Mouse (Mus musculus) forebrain, embryonic 12.5 days (tissue): ENCODE results near the gene Ms4a8a. TPM values are rescaled to one million over a fixed set of nuclear protein-coding genes. Genes with fewer than 3 reads are reported as not detected.

ENCODE experiments used
- ATAC-seq: fragments of 200-750 bp; cut with Nextera tagmentation; 2 replicates; pipeline ENCODE4 v1.8.0; 2017; ENCODE audit warnings: moderate TSS enrichment; ENCODE audit not compliant: low FRiP score
- H3K27ac ChIP-seq: fragments of 300-500 bp; sonication (generic); 2 replicates; pipeline ENCODE4 v1.5.1; 2016; ENCODE audit warnings: mild to moderate bottlenecking
- H3K27me3 ChIP-seq: fragments of 300-500 bp; sonication (generic); 2 replicates; pipeline ENCODE4 v1.6.1; 2016; ENCODE audit warnings: mild to moderate bottlenecking
- H3K36me3 ChIP-seq: fragments of 300-500 bp; sonication (generic); replicated peaks from 2 replicates; pipeline ENCODE4 v1.6.1; 2016; ENCODE audit warnings: mild to moderate bottlenecking
- H3K4me1 ChIP-seq: fragments of 300-500 bp; sonication (generic); 2 replicates; pipeline ENCODE4 v1.6.1; 2016
- H3K4me2 ChIP-seq: fragments of 300-500 bp; sonication (generic); 2 replicates; pipeline ENCODE4 v1.6.1; 2016; ENCODE audit warnings: mild to moderate bottlenecking, moderate library complexity
- H3K4me3 ChIP-seq: fragments of 300-500 bp; sonication (generic); replicated peaks from 2 replicates; pipeline ENCODE4 v1.5.1; 2016; ENCODE audit warnings: mild to moderate bottlenecking
- H3K9ac ChIP-seq: fragments of 300-500 bp; sonication (generic); 2 replicates; pipeline ENCODE4 v1.6.1; 2016; ENCODE audit warnings: mild to moderate bottlenecking
- H3K9me3 ChIP-seq: fragments of 300-500 bp; sonication (generic); 2 replicates; pipeline ENCODE4 v1.6.1; 2016
- WGBS: fragments of 180-500 bp; shearing (Covaris S2); methylation state at CpG from one replicate; pipeline ENCODE4 v1.1.7; 2016; 5-methylcytosine and 5-hydroxymethylcytosine counted together
- polyA plus RNA-seq: library from polyadenylated mRNA; unstranded; fragments of >200 nt; fragmentation: Nextera tagmentation; extraction: Ambion mirVana; gene quantifications from 2 replicates; pipeline ENCODE4 v1.2.1, GENCODE M21; 2016

Ms4a8a gene
- polyA plus RNA-seq, 1 experiment from 2014 or later = not detected

DNA sequence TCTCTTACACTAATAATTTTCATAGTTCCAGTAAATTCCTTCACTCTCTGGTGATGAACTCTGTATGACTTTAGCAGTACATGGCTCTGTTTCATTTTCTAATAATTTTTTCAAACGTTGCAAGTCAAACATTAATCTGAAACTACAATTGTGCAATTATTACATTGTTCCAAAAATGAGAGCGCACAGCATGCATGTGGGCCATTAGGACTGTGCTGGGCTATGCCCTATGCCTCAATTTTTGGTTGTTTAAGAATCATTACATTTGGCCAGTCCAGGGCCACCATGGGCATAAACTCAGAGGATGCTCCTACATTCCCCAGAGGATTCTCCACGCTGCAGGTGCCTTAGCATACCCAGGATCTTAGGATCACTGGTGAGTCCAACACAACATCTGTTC, 27.6 kb downstream of the Ms4a8a start:
- no peaks in the 10 kb centered on the region for H3K36me3 ChIP-seq
- H3K4me3 ChIP-seq = no peak overlapping the region
- no peak for ATAC-seq
- no peak overlapping the region for H3K4me2 ChIP-seq
- H3K9ac ChIP-seq = no peak overlapping the region
- no peak overlapping the region for H3K27ac ChIP-seq
- WGBS = 66% methylated on average over 3 of the region's 3 CpGs
- H3K27me3 ChIP-seq = no peaks in the 10 kb centered on the region
- no peaks in the 10 kb centered on the region for H3K9me3 ChIP-seq
- no peaks in the 10 kb centered on the region for H3K4me1 ChIP-seq

- ATAC-seq = no peak
- Histone ChIP-seq H3K36me3 (no peaks in the 10 kb centered on the region), H3K4me3 (no peak overlapping the region), H3K4me2 (no peak overlapping the region), H3K27me3 (no peaks in the 10 kb centered on the region), H3K4me1 (no peaks in the 10 kb centered on the region), H3K9me3 (no peaks in the 10 kb centered on the region), H3K9ac (no peak overlapping the region), H3K27ac (no peak overlapping the region)
- 75% methylated on average over 5 of the region's 5 CpGs for WGBS
These were observed 28.0 kb downstream of the Ms4a8a start for GRCm38 (mm10) chr19:11052877-11053276.

- H3K4me1 ChIP-seq = no peaks in the 10 kb centered on the region
- H3K9ac ChIP-seq = no peak overlapping the region
- no peak overlapping the region for H3K27ac ChIP-seq
- H3K27me3 ChIP-seq = peaks cover 6% of the 10 kb centered on the region
- 88% methylated on average over 2 of the region's 2 CpGs for WGBS
- no peak overlapping the region for H3K4me2 ChIP-seq
- H3K36me3 ChIP-seq = no peaks in the 10 kb centered on the region
- no peak overlapping the region for H3K4me3 ChIP-seq
- no peak for ATAC-seq
- H3K9me3 ChIP-seq = no peaks in the 10 kb centered on the region
These were observed 30.6 kb downstream of the Ms4a8a start for GRCm38 (mm10) chr19:11050286-11050685.

GRCm38 (mm10) chr19:11049426-11049825, 31.5 kb downstream of the Ms4a8a start:
- H3K9me3 ChIP-seq = no peaks in the 10 kb centered on the region
- peaks cover 6% of the 10 kb centered on the region for H3K27me3 ChIP-seq
- no peak overlapping the region for H3K4me3 ChIP-seq
- no peak for ATAC-seq
- no peak overlapping the region for H3K9ac ChIP-seq
- H3K27ac ChIP-seq = no peak overlapping the region
- no peaks in the 10 kb centered on the region for H3K36me3 ChIP-seq
- H3K4me2 ChIP-seq = no peak overlapping the region
- H3K4me1 ChIP-seq = no peaks in the 10 kb centered on the region

DNA sequence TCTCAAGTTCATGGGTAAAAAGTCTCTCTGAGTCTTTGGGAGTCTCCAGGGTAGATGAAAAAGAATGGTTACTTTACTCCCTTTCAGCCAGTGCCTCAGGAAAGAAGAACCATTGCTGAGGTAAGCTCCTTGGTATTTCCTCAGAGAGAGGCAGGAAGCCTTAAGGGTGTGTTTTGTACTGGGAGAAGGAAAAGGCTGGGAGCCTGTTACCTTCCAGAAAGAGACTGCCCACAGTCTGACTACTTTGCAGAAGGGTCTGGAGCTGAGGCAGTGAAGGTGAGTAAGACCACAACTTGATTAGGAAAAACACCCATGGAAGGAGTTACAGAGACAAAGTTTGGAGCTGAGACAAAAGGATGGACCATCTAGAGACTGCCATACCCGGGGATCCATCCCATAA, 32.4 kb downstream of the Ms4a8a start:
- ATAC-seq = no peak
- H3K36me3 ChIP-seq = no peaks in the 10 kb centered on the region
- H3K27me3 ChIP-seq = peaks cover 6% of the 10 kb centered on the region
- WGBS = 60% methylated on average over 1 of the region's 1 CpGs
- no peaks in the 10 kb centered on the region for H3K4me1 ChIP-seq
- H3K27ac ChIP-seq = no peak overlapping the region
- no peak overlapping the region for H3K4me3 ChIP-seq
- no peak overlapping the region for H3K9ac ChIP-seq
- H3K4me2 ChIP-seq = no peak overlapping the region
- H3K9me3 ChIP-seq = no peaks in the 10 kb centered on the region

DNA sequence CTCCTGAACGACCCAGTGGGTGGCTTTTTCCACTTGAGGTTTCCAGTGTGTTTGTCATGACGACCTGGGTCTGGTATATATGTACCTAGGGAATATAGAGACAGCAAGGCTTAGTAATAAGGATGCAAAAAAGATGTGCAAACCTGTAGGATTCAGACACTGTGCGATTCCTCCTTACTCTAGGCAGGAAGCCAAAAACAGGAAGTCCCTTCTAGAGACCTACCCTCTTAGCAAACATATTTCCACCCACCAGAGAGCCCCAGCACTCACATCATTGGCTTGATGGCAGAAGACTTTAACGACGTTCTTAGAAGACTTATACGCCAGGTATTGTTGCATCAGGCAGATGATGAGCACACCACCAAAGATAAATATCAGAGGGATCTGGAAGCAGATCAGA, 32.9 kb downstream of the Ms4a8a start:
- ATAC-seq = no peak
- H3K27me3 ChIP-seq = peaks cover 6% of the 10 kb centered on the region
- H3K9me3 ChIP-seq = no peaks in the 10 kb centered on the region
- no peak overlapping the region for H3K9ac ChIP-seq
- H3K4me2 ChIP-seq = no peak overlapping the region
- 78% methylated on average over 6 of the region's 6 CpGs for WGBS
- no peaks in the 10 kb centered on the region for H3K4me1 ChIP-seq
- H3K4me3 ChIP-seq = no peak overlapping the region
- no peaks in the 10 kb centered on the region for H3K36me3 ChIP-seq
- H3K27ac ChIP-seq = no peak overlapping the region

DNA sequence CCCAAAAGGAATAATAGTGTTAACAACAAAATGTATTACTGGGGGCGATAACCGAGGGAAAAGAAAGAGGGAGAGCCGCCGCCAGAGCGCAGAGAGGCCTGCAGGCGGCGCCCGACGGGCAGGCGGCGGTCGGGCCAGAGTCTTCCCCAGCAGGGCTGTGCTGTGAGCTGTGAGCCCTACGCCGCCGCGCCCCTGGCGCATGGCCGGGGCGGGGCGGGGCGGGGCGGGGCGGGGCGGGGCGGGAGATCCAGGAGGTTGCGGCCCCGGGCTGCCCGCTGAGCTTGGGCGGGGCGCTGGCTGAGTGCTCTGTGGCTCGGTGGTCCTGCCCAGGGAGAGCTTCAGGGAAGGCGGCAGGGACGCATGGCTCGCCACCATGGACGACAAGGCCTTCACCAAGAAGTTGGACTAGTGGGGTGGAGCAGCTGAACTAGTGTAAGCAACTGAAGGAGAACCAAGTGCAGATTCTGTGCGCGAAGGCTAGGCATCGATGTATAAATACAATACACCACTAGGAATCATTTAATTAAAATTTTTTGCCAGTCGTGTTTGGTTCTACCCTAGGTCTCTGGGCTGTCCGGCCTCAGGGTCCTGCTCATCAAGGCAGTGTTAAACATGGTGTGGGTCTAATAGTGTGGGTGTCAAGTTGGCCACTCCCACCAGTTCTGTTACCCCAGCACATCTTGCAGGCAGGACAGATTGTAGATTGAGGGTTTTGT, 35.7 kb downstream of the Ms4a8a start:
- Histone ChIP-seq H3K9me3 (no peaks in the 10 kb centered on the region), H3K4me1 (no peaks in the 10 kb centered on the region), H3K4me2 (peak overlapping the region; percentile 63), H3K27me3 (peaks cover 6% of the 10 kb centered on the region), H3K36me3 (no peaks in the 10 kb centered on the region), H3K9ac (peak overlapping the region; percentile 38), H3K4me3 (peak overlapping the region; percentile 38), H3K27ac (no peak overlapping the region)
- ATAC-seq = peak; percentile 99
- 8% methylated on average over 29 of the region's 40 CpGs for WGBS

DNA sequence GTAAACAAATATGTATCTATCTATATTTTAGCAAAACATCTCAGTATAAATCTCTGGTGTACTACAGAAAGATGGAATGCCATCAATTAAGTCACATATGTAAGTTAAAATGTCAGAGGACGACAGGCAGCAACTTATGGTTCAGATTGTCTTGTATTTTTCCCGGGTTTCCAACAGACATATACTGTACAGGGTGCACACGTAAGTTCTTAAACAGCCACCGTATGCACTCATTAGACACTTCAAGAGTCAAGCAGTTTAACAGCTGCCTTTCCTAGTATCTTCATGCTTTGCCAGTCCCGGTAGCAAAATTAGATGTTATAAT, 36.3 kb downstream of the Ms4a8a start:
- peak overlapping the region; percentile 38 for H3K4me3 ChIP-seq
- peak overlapping the region; percentile 38 for H3K9ac ChIP-seq
- H3K36me3 ChIP-seq = no peaks in the 10 kb centered on the region
- H3K9me3 ChIP-seq = no peaks in the 10 kb centered on the region
- H3K27ac ChIP-seq = no peak overlapping the region
- H3K4me2 ChIP-seq = peak overlapping the region; percentile 63
- WGBS = 30% methylated on average over 5 of the region's 5 CpGs
- no peaks in the 10 kb centered on the region for H3K4me1 ChIP-seq
- H3K27me3 ChIP-seq = peaks cover 6% of the 10 kb centered on the region
- peak; percentile 73 for ATAC-seq

- Histone ChIP-seq H3K4me3 (no peak overlapping the region), H3K9me3 (no peaks in the 10 kb centered on the region), H3K36me3 (no peaks in the 10 kb centered on the region), H3K27ac (no peak overlapping the region), H3K4me1 (no peaks in the 10 kb centered on the region), H3K9ac (no peak overlapping the region), H3K4me2 (no peak overlapping the region), H3K27me3 (no peaks in the 10 kb centered on the region)
- no peak for ATAC-seq
These were observed 43.3 kb downstream of the Ms4a8a start for GRCm38 (mm10) chr19:11037570-11037969.

- peaks cover 5% of the 10 kb centered on the region; the same call in 1 of the 2 replicates for H3K9me3 ChIP-seq
- no peaks in the 10 kb centered on the region for H3K36me3 ChIP-seq
- ATAC-seq = no peak
- no peak overlapping the region for H3K27ac ChIP-seq
- H3K27me3 ChIP-seq = no peaks in the 10 kb centered on the region
- H3K4me1 ChIP-seq = no peaks in the 10 kb centered on the region
- no peak overlapping the region for H3K9ac ChIP-seq
- no peak overlapping the region for H3K4me2 ChIP-seq
- no peak overlapping the region for H3K4me3 ChIP-seq
These were observed 58.5 kb downstream of the Ms4a8a start for GRCm38 (mm10) chr19:11022382-11022781.

- H3K27ac ChIP-seq = no peak within 1 kb of the TSS
- no peak within 1 kb of the TSS for H3K4me3 ChIP-seq
- no peaks in the 10 kb centered on the region for H3K9me3 ChIP-seq
- no peaks in the 10 kb centered on the region for H3K36me3 ChIP-seq
- H3K4me1 ChIP-seq = no peaks in the 10 kb centered on the region
- no peak within 1 kb of the TSS for H3K9ac ChIP-seq
- WGBS = 94% methylated on average over 3 of the region's 3 CpGs
- no peak within 1 kb of the TSS for H3K4me2 ChIP-seq
- ATAC-seq = no peak
- H3K27me3 ChIP-seq = no peaks in the 10 kb centered on the region
These were observed 63.0 kb downstream of the Ms4a8a start, which contains the start of gene Ms4a18 for GRCm38 (mm10) chr19:11017891-11018290. TSS of gene Ms4a18 (minus strand) at chr19:11018031.
